Mouse (Mus musculus) CH12.LX (cell line): ENCODE results near the gene Fosb.

Experiments
- CHD1 ChIP-seq: IDR thresholded peaks from 2 replicates; pipeline ENCODE4 v1.6.1; 2012; ENCODE audit warnings: low read depth, low read length, improper control_type of control experiment, inconsistent platforms
- CHD2 ChIP-seq: IDR thresholded peaks from 2 replicates; pipeline ENCODE4 v1.6.1; 2011; ENCODE audit warnings: low read length, improper control_type of control experiment
- CTCF ChIP-seq, 2 experiments: IDR thresholded peaks in 1 of 2; conservative IDR thresholded peaks in 1 of 2; 2 replicates each; pipeline ENCODE4 v1.5.1; 2011 to 2012; ENCODE audit warnings: low read depth in 2 of 2, low read length in 2 of 2, improper control_type of control experiment in 1 of 2, inconsistent platforms in 1 of 2, mild to moderate bottlenecking in 1 of 2, moderate library complexity in 1 of 2
- GABPA ChIP-seq: IDR thresholded peaks from 2 replicates; pipeline ENCODE4 v1.6.1; 2012; ENCODE audit warnings: low read depth, low read length, improper control_type of control experiment, inconsistent platforms; ENCODE audit not compliant: insufficient replicate concordance
- MAFK ChIP-seq: IDR thresholded peaks from 2 replicates; pipeline ENCODE4 v1.6.1; 2011; ENCODE audit warnings: low read length, improper control_type of control experiment; ENCODE audit not compliant: insufficient replicate concordance
- MEF2A ChIP-seq: IDR thresholded peaks from 2 replicates; pipeline ENCODE4 v1.6.1; 2014; ENCODE audit warnings: low read depth, mild to moderate bottlenecking, inconsistent platforms, low read length, improper control_type of control experiment, borderline replicate concordance
- MXI1 ChIP-seq: IDR thresholded peaks from 2 replicates; pipeline ENCODE4 v1.6.1; 2011; ENCODE audit warnings: mild to moderate bottlenecking, low read depth, low read length, improper control_type of control experiment
- NELFE ChIP-seq: IDR thresholded peaks from 2 replicates; pipeline ENCODE4 v1.6.1; 2011; ENCODE audit warnings: low read depth, low read length, improper control_type of control experiment
- POLR2A ChIP-seq: IDR thresholded peaks from 2 replicates; pipeline ENCODE4 v1.6.1; 2011; ENCODE audit warnings: low read depth, mild to moderate bottlenecking, improper control_type of control experiment, low read length
- TBP ChIP-seq: conservative IDR thresholded peaks from 2 replicates; pipeline ENCODE4 v1.6.1; 2011; ENCODE audit warnings: low read depth, low read length, improper control_type of control experiment
- TCF12 ChIP-seq: IDR thresholded peaks from 2 replicates; pipeline ENCODE4 v1.6.1; 2014; ENCODE audit warnings: low read depth, mild to moderate bottlenecking, inconsistent platforms, low read length, improper control_type of control experiment
- UBTF ChIP-seq: IDR thresholded peaks from 2 replicates; pipeline ENCODE4 v1.6.1; 2012; ENCODE audit warnings: low read depth, mild to moderate bottlenecking, inconsistent platforms, low read length, improper control_type of control experiment, moderate library complexity
- ZNF384 ChIP-seq: IDR thresholded peaks from 2 replicates; pipeline ENCODE4 v1.6.1; 2012; ENCODE audit warnings: low read depth, low read length, improper control_type of control experiment, inconsistent platforms

GRCm38 (mm10) chr7:19267051-19267450 lies 42.8 kb downstream of the Fosb start:
- TF ChIP-seq POLR2A = peak; percentile 43; the same call in 1 of the 2 replicates
- no peak for TF ChIP-seq CTCF (conservative IDR thresholded peaks at IDR 0.05 in 1 of 2, IDR thresholded peaks at IDR 0.05 in 1 of 2; ENCODE audit: low read depth in 2 of 2, low read length in 2 of 2)
- 0 out of 2 replicates have a peak, but pooled peaks have one; percentile 41 for TF ChIP-seq TBP
- no peak for TF ChIP-seq CHD2
- TF ChIP-seq CHD1 = no peak
- TF ChIP-seq UBTF = no peak
- 0 out of 2 replicates have a peak, but pooled peaks have one; percentile 41 for TF ChIP-seq NELFE
- no peak for TF ChIP-seq MAFK
- no peak for TF ChIP-seq GABPA
- no peak for TF ChIP-seq MEF2A
- no peak for TF ChIP-seq MXI1
- peak; percentile 69 for TF ChIP-seq TCF12
- no peak for TF ChIP-seq ZNF384
